Mouse (Mus musculus) midbrain, embryonic 14.5 days (tissue): ENCODE results near the gene Olfr1380. TPM values are rescaled to one million over a fixed set of nuclear protein-coding genes. Genes with fewer than 3 reads are reported as not detected.
A peak's percentile ranks its signal among the peaks of the same experiment; 100 is the strongest.
"Not testable (repeated sequence)": the region's sequence is repeated elsewhere in the genome, so short reads cannot be mapped to it uniquely, and the experiment has no call there.

Experiments used
- ATAC-seq: fragments of 200-750 bp; cut with Nextera tagmentation; 2 replicates; pipeline ENCODE4 v1.8.0; 2017; ENCODE audit warnings: moderate number of reproducible peaks, moderate library complexity; ENCODE audit not compliant: low FRiP score, low TSS enrichment
- DNase-seq: peaks from one replicate; pipeline ENCODE4 v3.0.0-alpha.2; 2015
- H3K27ac ChIP-seq: fragments of 300-500 bp; sonication (generic); replicated peaks from 2 replicates; pipeline ENCODE4 v1.5.1; 2014; ENCODE audit warnings: mild to moderate bottlenecking, low read depth, low read length, moderate library complexity
- H3K27me3 ChIP-seq: fragments of 300-500 bp; sonication (generic); 2 replicates; pipeline ENCODE4 v1.6.1; 2014; ENCODE audit warnings: low read length, control low read depth, mixed read lengths; ENCODE audit not compliant: control insufficient read depth, insufficient read depth
- H3K36me3 ChIP-seq: fragments of 300-500 bp; sonication (generic); 2 replicates; pipeline ENCODE4 v1.6.1; 2014; ENCODE audit warnings: low read length, control low read depth; ENCODE audit not compliant: control insufficient read depth, insufficient read depth
- H3K4me1 ChIP-seq: fragments of 300-500 bp; sonication (generic); 2 replicates; pipeline ENCODE4 v1.6.1; 2014; ENCODE audit warnings: mild to moderate bottlenecking, antibody characterized with exemption, low read length, control low read depth; ENCODE audit not compliant: control insufficient read depth, insufficient read depth
- H3K4me2 ChIP-seq: fragments of 300-500 bp; sonication (generic); 2 replicates; pipeline ENCODE4 v1.6.1; 2014; ENCODE audit warnings: mild to moderate bottlenecking, low read length, moderate library complexity
- H3K4me3 ChIP-seq: fragments of 300-500 bp; sonication (generic); replicated peaks from 2 replicates; pipeline ENCODE4 v1.5.1; 2014; ENCODE audit warnings: low read depth, low read length
- H3K9ac ChIP-seq: fragments of 300-500 bp; sonication (generic); replicated peaks from 2 replicates; pipeline ENCODE4 v1.6.1; 2014; ENCODE audit warnings: mild to moderate bottlenecking, low read length, moderate library complexity
- H3K9me3 ChIP-seq: fragments of 300-500 bp; sonication (generic); 2 replicates; pipeline ENCODE4 v1.6.1; 2016; ENCODE audit warnings: low read length, control low read depth, mixed read lengths; ENCODE audit not compliant: control insufficient read depth
- WGBS: fragments of 180-500 bp; shearing (Covaris S2); extraction: QIAGEN DNeasy Blood & Tissue Kit; methylation state at CpG from one replicate; pipeline ENCODE4 v1.1.7; 2014; 5-methylcytosine and 5-hydroxymethylcytosine counted together
- polyA plus RNA-seq: library from polyadenylated mRNA; unstranded; fragments of >200 nt; fragmentation: Nextera tagmentation; extraction: Ambion mirVana; gene quantifications from 2 replicates; pipeline ENCODE4 v1.2.1, GENCODE M21; 2014

The Olfr1380 gene
- polyA plus RNA-seq, 1 experiment from 2014 or later: not detected

DNA sequence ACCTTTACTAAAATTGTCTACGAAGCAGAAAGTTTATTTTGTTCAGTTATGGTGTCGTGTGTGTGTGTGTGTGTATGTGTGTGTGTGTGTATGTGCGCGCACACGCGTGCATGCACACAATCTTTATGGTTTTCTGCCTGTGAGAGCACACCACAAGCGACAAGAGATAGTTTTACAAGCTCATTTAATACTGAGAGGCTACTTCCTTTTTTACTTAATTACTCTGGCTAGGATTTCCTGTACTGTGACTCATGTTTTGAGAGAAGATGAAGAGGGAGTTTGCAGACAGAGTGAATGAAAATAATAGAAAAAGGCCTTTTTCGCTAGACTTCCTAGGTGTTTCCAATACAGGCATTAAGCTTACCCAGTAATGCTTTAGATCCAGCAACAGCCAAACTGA, 23.8 kb downstream of the Olfr1380 start:
- DNase-seq, H3K36me3 ChIP-seq, H3K27me3 ChIP-seq, H3K4me2 ChIP-seq, H3K4me3 ChIP-seq, H3K9ac ChIP-seq, H3K9me3 ChIP-seq, ATAC-seq, H3K4me1 ChIP-seq, H3K27ac ChIP-seq: not testable (repeated sequence)
- WGBS: 89% methylated on average over 8 of the region's 8 CpGs

GRCm38 (mm10) chr11:49590213-49590612, 33.5 kb downstream of the Olfr1380 start:
- no peak overlapping the region for H3K9ac ChIP-seq
- H3K27me3 ChIP-seq: no peaks in the 10 kb centered on the region
- H3K36me3 ChIP-seq: no peaks in the 10 kb centered on the region
- no peak for DNase-seq
- no peaks in the 10 kb centered on the region for H3K9me3 ChIP-seq
- no peak for ATAC-seq
- H3K4me2 ChIP-seq: no peak overlapping the region
- H3K27ac ChIP-seq: no peak overlapping the region
- 93% methylated on average over 19 of the region's 19 CpGs for WGBS
- no peaks in the 10 kb centered on the region for H3K4me1 ChIP-seq
- no peak overlapping the region for H3K4me3 ChIP-seq

- not testable (repeated sequence) for H3K4me2 ChIP-seq, H3K9ac ChIP-seq, H3K27ac ChIP-seq, H3K4me3 ChIP-seq, ATAC-seq, H3K9me3 ChIP-seq, H3K36me3 ChIP-seq, DNase-seq, H3K4me1 ChIP-seq, H3K27me3 ChIP-seq
- WGBS: 68% methylated on average over 2 of the region's 2 CpGs
Observed at GRCm38 (mm10) chr11:49597149-49597548, 40.5 kb downstream of the Olfr1380 start.

DNA sequence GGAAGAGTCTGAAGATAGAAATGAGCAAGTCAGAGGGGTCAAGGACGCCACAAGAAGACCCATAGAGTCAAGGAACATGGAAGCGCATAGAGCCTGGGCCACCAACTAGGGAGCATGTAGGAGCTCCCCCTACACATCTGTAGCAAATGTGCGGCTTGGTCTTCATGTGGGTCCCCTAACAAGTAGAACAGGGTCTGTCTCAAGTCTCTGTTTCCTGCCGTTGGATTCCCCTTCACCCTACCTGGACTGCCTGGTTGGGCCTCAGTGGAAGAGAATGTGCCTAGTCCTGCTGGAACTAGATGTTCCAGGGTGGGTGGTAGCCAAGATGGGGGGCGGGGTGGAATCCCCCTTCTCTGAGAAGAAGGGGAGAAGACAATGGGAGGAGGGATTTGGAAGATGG, 51.6 kb downstream of the Olfr1380 start:
- not testable (repeated sequence) for H3K4me3 ChIP-seq, H3K36me3 ChIP-seq, H3K9ac ChIP-seq, H3K9me3 ChIP-seq, DNase-seq, H3K27ac ChIP-seq, H3K4me2 ChIP-seq, ATAC-seq, H3K4me1 ChIP-seq
- H3K27me3 ChIP-seq: peaks cover 23% of the 10 kb centered on the region
- WGBS: 84% methylated on average over 5 of the region's 5 CpGs

- H3K27ac ChIP-seq, H3K36me3 ChIP-seq, H3K9me3 ChIP-seq, H3K9ac ChIP-seq, H3K4me1 ChIP-seq: not testable (repeated sequence)
- peak within 1 kb of the TSS; percentile 59 for H3K4me2 ChIP-seq
- peaks cover 23% of the 10 kb centered on the region for H3K27me3 ChIP-seq
- WGBS: 5% methylated on average over 50 of the region's 61 CpGs
- H3K4me3 ChIP-seq: peak within 1 kb of the TSS; percentile 34
- DNase-seq (peak; percentile 27), ATAC-seq (peak; percentile 62)
Observed at GRCm38 (mm10) chr11:49608938-49609867, 52.5 kb downstream of the Olfr1380 start, which contains the start of gene Flt4. TSS of gene Flt4 (plus strand) at chr11:49609263.

DNA sequence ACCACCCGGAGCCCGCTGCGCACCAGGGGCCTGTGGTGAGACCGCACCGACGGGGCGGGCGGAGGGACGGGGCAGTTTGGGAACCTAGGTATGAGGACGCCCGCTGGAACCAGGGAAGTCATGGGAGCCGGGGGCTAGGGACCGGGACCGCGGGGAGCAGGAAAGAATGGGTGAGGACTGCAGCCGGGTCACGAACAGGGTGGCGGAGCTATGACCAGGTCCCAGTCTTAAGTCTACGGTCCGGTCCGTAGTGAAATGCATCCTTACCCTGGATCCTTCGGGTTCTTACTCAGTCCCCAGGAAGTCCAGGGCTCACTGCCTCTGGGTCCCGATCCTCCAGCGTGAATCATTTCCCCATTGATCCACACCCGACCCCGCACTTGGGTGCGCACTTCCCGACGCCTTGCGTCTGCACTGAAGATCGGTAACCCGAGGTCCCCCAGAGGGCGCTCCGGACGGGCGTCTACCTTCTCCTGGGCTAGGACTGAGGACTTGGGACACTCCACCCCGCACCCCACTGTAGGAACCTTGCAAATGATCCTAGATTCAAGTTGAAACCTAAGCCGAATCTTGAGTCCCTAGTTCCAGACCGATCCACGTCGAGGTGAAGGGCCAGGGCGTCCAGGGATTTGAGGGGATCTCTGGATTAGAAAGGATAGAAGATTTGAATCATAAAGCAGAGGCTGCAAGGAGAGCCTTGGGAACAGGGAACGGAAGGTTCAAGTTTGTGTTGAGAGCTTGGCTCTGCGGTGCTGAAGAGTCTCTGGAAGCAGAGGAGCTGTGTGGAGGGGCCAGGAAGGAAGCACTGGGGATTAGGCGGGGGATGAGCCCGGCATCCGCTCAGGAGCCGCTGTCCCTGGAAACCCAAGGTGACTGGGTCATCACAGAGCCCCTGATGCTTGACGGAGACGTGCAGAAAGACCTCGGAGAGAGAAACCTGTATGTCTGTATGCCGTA, 53.5 kb downstream of the Olfr1380 start:
- H3K36me3 ChIP-seq, ATAC-seq, H3K9ac ChIP-seq, H3K4me1 ChIP-seq, H3K9me3 ChIP-seq, H3K27ac ChIP-seq: not testable (repeated sequence)
- WGBS: 1% methylated on average over 49 of the region's 52 CpGs
- H3K4me2 ChIP-seq: peak overlapping the region; percentile 59
- peak overlapping the region; percentile 34 for H3K4me3 ChIP-seq
- peaks cover 23% of the 10 kb centered on the region for H3K27me3 ChIP-seq
- DNase-seq: peak; percentile 20

DNA sequence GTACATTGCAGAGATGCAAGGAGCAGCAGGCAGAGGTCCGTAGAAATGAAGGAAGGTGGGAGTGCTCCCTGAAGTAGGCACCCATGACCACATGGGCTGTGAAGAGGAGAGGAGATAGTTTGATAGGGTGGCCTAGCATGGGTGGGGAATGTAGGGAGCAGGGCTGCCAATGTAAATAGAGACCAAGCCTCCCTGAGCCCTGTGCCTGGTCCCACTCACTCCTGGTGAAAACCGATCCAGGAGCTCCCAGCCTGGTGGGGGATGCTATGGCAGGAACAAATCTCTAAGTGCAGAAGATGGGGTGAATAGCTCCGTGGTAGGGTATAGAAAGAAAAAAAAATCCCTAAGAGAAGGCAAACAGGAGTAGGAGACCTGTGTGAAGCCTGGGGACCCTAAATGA, 54.7 kb downstream of the Olfr1380 start:
- ATAC-seq, H3K9me3 ChIP-seq, DNase-seq, H3K4me1 ChIP-seq, H3K27ac ChIP-seq, H3K9ac ChIP-seq, H3K4me3 ChIP-seq, H3K4me2 ChIP-seq, H3K36me3 ChIP-seq: not testable (repeated sequence)
- 27% methylated on average over 3 of the region's 3 CpGs for WGBS
- H3K27me3 ChIP-seq: peaks cover 23% of the 10 kb centered on the region

GRCm38 (mm10) chr11:49612154-49612553, 55.5 kb downstream of the Olfr1380 start:
- Histone ChIP-seq H3K9ac (no peak overlapping the region), H3K4me2 (no peak overlapping the region), H3K27me3 (peaks cover 23% of the 10 kb centered on the region), H3K9me3 (no peaks in the 10 kb centered on the region), H3K4me1 (no peaks in the 10 kb centered on the region), H3K27ac (no peak overlapping the region), H3K36me3 (no peaks in the 10 kb centered on the region), H3K4me3 (no peak overlapping the region)
- 60% methylated on average over 3 of the region's 3 CpGs for WGBS
- ATAC-seq (no peak), DNase-seq (no peak)
